Mouse (Mus musculus) frontal cortex, postnatal 10 days (tissue): Measurements from ENCODE around the gene Usp49.
A peak's percentile ranks its signal among the peaks of the same experiment; 100 is the strongest.
"Not testable (repeated sequence)": the region's sequence is repeated elsewhere in the genome, so short reads cannot be mapped to it uniquely, and the experiment has no call there.

Experiments used
- DNase-seq, 2 experiments: peaks; one replicate each; pipeline ENCODE4 v3.0.0; 2022; ENCODE audit warnings: low spot score in 2 of 2, mixed read lengths in 1 of 2

The Usp49 gene

DNA sequence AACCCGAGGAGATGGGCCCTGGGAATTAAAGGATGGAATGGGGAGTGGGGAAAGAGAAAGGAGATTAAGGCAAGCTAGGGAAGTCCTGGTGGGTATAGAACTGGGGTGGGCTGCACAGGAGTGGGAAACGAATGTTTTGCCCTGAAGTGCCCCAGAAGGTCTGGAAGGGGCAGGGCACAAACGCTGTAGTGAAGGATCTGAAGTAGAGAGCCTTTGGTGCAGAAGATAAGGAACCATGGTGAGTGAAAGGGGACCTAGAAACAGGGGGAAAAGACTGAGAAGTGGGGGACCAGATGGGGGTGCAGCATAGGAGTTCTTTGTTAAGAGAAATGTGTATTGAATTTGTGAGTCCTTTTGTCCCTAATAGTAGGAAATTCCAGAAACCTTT, at the start of gene Usp49:
Gene Usp49 (plus strand): TSS at position 13 of the 388 bp plus-strand sequence.
- DNase-seq = no peak

DNA sequence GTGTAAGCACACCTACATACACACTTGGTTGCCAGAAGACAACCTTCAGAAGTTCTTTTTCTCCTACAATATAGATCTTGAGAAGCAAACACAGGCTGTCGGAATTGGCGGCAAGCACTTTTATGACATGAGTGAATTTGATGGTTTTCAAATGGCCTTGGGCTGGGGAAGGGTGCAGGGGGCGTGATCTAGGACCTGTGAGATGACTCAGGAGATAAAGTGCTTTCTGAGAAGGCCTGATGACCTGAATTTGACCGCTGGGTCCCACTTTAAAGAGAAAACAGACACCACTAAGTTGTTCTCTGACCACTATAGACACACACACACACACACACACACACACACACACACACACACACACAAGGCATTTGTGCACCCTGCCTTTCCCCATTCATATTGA, 49.5 kb upstream of the Usp49 start:
- DNase-seq = no peak

DNA sequence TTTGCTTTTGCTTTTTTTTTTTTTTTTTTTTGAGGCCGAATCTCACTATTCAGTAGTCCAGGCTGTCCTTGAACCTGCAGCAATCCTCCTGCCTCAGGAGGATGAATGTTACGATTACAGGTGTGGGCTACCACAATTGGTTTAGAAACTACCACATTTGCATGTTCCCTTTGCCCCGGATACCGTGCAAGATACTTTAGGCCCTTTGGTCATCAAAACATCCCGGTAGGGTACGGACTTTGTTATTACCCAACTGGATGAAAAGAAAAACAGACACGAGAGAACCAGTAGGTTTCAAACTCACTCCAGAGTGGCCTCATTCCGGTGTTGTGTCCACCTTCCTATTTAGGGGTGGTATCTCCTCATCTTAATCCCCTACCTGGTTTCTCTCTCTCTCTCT, 42.0 kb upstream of the Usp49 start:
- no peak for DNase-seq

DNA sequence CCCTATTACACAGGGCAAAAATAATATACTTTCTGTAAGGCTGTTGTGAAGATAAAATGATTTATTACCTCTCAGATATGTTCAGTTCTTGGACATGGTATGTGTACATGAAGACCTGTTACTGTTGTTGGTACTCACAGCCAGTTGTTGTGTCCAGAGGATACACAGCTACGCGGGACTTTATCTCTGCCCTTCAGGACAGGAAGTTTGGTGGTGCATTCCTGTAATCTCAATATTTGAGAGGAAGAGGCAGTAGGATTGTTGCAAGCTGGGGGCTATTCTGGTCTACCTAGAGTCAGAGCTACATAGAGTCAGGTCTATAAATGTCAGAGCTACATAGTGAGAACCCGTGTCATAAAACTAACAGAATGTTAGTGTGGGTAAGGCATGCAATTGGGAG, 39.4 kb upstream of the Usp49 start:
- DNase-seq = no peak

DNA sequence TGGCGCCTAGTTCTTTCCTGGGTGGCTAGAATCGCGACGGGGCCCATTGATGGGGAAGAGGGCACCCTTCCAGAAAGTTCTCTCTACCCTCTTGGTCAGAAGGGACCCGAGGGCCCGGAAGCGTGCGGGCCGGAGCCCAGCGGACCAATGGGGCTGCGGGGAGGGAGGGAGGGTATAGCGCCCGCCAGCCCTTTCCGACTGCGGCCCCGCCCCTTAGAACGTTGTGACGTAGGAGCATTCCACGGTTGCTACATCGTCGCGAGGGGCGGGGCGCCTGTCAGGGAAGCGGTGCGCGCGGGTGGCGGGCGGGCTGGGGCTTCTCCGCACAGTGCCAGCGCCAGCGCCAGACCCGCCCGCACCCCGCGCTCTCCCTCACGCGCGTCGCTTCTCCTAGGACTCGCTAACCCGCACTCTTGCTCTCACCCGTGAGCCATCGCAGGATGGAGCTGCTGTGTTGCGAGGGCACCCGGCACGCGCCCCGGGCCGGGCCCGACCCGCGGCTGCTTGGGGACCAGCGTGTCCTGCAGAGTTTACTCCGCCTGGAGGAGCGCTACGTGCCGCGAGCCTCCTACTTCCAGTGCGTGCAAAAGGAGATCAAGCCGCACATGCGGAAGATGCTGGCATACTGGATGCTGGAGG, 37.2 kb upstream of the Usp49 start:
- peak; percentile 78 to 89 for DNase-seq

DNA sequence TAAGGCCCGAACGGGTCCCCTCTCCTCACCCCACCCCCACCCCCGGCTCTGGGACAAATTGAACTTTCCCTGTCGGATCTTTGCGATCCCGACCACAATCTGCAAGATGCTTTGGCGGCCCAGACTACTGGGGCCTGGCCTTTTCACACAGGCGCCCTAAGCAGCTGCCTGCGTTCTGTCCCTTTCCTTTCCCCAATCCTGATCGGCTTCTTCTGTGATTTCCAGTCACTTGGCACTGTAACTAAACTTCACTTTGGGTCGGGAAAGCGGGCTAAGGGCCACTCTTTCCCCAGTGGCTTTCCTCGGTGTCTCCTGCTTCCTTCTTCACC, 36.7 kb upstream of the Usp49 start:
- DNase-seq = no peak

DNA sequence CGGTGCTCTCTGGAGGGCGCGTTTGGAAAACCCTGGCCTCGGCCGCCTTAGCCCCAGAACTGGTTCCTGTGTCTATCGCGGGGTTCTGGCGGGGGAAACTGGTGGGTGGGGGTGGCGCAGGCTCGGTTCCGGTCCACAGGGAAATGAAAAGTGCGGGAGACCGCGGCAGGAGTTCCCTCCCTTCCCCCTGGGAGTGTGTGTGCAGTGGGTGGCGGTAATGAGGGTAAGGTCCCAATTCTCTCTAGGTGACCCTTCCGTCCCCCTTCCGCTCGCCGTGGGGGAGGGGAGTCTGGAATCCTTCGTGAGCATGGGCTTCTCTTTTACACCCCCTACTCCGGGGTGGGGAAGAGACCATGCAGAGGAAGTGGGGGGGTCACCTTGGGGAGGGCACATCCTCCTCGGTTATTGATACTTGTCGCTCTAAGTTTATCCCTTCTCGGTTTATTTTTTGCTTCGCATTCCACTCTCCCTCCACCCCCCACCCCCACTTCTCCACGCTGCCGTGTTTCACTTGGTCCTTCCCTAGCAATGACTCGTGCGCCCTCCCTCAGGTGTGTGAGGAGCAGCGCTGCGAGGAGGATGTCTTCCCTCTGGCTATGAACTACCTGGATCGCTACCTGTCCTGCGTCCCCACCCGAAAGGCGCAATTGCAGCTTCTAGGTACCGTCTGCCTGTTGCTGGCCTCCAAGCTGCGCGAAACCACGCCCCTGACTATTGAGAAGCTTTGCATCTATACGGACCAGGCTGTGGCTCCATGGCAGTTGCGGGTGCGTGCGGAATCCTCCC, 36.1 kb upstream of the Usp49 start:
- DNase-seq = peak; percentile 47 to 50

DNA sequence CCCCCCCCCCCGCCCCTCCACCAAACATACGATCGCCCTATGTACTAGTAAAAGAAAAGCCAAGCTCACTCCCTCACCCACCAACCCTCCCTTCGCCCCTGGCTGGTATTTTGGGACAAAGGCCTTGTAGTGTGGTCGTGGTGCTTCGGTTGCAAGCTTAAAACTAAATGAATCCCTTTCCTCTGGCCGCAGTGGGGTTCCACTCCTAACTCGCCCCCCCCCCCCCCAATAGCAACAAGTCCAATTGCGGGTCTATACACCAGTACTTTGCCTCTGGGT, 35.6 kb upstream of the Usp49 start:
- DNase-seq = no peak

DNA sequence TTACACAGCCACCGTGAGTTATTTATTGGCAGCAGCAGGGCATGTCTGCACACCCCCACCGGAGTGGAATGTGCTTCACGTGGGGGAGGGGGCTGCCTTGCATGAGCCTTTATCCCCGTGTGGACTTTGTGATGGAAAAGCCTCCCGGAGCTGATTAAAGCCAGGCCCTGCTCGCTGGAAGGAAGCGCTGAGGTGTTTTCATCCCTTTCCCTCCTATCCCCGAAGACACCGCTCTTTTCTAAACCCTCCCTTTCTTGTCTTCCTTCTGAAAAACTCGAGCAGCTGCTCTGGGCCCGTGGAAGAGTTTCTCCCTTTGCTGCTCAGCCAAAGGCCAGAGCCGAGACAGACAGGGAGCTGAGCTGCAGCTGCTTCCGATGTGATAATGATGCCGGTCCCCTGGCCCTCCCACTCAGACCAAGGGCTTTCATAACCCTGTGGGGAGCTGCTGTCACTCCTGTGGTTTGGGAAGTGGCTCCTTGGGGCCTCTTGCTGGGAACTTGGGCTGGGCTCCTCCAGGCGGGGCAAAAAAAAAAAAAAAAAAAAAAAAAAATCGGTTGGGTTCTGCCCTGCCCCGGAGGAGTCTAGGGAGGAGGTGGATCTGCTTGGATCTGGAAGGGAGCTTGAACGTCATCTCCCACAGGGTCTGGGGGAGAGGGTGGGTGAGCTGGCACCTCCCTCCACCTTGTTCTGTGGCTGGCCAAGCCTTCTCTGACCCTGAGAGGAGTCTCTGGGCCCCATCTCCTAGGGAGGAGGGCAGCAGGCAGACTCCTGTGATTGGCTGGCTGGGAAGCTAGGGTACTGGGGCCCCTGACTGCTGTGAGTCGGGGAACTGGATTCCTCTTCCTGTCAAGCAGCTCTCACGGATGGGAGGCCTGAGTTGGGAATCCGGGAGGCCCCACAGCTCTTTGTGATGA, 35.0 kb upstream of the Usp49 start:
- no peak for DNase-seq

DNA sequence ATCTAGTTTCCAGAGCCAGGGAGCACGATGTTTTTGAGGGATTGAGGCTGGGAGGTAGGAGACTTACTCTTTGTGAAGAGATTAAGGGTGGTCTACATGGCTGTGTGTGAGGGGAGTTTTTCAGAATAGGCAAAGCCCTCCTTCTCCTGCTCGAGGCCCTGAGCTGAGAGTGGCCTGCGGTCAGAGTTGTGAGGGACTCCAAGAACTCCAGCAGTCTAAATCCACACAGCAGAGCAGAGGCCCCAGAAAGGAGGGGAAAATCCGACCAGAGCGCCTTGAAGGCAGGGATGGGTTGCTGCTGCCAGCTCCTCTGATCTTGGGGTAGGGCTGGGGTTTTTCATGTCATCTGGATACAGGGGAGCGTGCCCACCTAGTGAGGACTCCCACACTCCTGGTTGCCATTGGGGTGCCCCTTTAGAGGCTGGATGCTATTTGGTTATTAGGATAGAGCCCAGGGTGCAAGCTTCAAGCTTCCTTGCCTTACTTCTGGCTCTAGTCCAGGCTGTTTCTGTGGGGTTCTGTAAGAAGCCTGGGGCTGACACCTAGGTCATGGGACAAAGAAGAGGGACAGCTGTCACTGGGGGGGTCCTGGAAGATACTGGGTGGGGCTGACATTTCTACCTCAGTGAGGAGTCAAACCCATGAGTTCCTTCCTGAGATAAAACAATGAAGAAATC, 34.2 kb upstream of the Usp49 start:
- no peak for DNase-seq

DNA sequence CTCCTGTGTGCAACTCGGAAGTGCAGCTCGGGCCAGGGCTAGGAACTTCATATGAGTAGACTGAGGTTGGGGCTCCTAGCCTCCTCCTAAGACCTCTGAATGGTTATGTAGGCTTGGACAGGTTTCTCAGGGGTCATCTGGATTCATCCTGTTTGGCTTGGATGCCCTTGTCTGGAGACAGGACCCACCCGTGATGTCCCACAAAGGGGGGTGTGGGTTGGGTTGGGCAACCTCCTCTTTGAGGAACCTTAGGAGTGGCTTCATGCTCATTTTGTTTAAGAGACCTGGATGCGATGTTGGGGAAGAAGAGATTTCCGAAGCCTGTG, 33.7 kb upstream of the Usp49 start:
- no peak for DNase-seq

DNA sequence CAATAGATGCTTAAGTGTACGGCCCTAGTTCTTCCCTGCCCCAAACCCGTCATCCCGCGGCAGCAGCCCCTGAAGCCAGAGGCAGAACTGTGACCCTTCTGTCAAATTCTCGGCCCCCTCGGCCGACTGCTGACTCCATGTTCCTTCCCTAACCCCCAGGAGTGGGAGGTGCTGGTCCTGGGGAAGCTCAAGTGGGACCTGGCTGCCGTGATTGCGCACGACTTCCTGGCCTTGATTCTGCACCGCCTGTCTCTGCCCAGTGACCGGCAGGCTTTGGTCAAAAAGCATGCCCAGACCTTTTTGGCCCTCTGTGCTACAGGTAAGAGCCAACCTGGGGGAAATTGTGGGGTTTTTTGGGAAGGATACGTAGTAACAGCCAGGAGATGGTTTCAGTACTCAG, 33.2 kb upstream of the Usp49 start:
- no peak for DNase-seq

DNA sequence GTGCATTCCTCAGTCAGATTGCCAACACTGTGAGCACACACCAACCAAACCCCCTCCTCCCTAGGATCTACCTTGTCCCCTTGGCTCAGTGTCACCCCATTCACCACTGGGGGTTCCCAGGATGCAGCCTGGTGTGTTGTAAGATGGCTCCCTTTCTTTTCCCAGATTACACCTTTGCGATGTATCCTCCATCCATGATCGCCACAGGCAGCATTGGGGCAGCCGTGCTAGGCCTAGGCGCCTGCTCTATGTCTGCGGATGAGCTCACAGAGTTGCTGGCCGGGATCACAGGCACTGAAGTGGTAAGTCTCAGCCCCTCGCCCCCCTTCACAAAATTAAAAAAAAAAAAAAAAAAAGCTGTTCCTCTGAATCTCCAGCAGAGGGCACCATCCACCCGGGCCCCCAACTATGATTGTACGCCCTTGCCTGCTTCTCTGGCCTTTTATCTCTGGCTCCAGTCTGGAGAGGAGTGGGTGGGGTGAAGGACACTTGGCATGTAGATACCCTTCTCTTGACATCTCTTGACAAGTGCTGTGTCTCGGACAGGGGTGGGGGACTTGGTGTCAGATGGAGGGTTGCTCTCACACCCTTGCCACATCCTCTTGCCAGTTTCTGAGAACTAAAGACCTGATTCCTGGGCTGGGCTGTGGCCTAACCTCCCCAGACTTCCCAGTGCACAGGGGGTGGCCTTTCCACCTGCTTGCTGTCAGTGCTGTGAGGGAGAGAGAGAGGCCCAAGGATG, 32.5 kb upstream of the Usp49 start:
- peak in 1 of 2 experiments; percentile 28 for DNase-seq

DNA sequence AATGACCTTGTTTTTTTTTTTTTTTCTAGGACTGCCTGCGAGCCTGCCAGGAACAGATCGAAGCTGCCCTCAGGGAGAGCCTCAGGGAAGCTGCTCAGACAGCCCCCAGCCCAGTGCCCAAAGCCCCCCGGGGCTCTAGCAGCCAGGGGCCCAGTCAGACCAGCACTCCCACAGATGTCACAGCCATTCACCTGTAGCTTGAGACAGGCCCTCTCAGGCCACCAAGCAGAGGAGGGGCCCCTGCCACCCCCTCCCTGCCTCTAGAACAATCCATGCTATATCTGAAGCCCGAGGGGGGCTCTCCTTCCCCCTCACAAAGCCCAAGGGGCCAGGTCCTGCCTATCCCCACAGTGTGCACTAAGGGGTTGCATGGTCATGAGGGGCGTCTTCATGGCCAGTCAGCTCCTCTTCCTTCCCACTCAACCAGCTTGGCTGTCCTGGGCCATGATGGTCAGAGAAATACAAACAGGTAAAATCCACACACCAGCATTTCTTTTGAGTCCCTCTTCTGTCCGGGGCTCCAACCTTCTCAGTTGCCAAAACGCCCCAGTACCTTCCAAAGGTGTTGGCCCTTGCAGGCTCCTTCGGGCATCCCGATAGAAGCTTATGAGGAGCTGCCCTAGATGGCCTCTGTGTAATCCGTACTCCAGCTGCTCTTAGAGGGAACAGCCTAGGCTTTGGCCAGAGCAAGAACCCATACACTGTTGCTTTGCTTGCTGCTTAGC, 31.7 kb upstream of the Usp49 start:
- not testable (repeated sequence) for DNase-seq

DNA sequence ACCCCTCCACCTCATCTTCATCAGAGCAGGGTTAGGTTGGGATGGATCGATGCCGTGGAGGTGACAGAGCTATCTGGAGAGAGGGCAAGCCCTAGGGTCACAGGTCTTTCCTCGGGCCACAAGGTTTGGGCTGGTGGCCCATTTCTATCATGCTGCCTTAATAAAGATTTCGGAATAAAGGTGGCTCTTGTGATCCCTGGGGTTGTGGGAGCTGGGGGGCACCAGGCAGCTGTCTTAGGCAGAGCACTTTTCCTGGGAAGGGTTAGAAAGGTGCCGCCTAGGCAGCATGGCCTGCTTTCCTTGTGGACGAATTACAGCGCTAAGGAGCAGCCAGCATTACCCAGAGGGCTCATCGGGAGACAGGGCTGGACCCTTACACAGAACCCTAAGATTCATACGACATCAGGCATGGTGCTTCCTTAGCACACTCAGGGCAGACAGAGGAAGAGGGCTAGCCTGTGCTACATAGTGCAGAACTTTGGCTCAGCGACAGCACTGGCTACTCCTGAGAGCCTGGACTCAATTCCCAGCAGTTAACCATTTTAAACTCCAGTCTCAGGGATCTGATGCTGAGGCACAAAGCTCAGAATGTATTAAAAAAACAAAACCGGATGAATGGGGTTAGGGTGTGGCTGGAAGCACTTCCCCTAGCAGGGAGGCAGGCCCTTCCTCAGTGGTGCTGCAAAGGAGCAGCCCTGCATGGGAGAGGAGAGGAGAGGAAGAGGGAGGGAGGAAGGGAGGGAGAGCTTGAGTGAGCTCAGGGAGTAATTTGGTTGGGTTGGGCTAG, 30.8 kb upstream of the Usp49 start:
- DNase-seq = no peak

DNA sequence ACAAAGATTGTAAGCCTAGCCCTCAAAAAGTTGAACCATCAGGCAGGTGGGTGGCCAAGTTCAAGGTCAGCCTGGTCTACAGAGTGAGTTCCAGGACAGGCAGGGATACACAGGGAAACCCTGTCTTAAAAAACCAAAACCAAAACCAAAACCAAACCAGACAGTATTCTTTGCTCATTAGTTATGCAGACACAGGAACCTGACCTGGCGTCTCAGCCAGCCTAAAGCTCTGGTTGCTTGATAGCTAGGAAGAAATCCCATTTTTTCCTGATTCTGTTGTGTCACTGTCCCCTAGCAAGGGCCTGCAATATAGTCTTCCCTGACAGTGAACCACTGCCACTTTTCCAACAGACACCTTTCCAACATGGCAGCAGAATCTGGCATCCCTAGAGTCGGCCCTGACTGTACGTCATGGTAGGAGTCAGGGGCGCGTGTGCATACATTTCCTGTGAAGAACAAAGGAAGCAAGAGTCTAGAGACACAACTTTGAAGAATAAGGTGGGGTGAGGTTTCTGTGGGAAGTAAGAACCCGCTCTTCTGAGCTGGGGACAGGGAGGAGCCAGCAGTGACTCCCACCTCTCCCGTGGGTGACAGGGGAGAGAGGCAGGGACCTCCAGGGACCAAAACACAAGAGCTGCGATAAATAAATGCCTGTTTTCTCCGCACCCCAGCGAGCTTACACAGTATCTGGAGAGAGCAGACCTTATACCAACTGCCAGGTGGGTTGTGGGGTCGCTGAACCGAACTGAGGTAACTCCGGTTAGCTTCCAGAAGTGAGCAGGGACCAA, 29.7 kb upstream of the Usp49 start:
- no peak for DNase-seq

DNA sequence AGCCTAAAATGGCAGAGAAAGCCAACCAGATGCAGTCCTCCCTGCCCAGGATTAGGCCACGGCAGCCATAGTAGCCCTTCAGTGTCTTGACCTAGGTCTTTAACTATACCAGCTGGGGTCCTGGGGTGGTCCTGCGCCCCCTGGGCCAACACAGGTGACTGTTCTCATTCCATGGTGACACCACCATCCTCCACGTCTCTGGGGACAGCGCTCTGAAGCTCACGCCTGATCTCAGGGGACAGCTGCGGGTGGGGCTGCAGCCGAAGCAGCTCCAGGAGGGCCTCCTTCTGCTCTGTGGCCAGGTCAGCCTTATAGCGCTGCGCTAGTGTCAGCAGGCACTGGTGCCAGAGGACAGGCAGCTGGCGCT, 29.1 kb upstream of the Usp49 start:
- DNase-seq = no peak

DNA sequence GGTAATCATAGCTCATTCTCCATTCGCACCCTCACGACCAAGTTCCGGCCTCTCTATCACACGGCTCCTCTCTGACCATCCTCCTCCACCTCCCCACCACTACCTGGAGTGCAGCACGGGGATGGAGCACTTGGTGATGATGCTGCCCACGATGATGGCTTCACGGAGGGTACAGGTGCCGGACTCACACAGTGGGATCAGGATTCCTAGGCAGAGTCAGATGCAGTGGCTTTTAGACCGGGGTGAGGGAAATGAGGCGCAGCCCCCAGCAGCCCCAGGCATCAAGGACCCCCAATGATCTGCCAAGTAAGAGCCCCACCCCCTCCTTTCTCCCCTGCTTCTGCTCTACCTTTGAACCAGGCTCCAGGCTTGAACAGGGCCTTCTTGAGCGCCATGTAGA, 28.2 kb upstream of the Usp49 start:
- DNase-seq = no peak

DNA sequence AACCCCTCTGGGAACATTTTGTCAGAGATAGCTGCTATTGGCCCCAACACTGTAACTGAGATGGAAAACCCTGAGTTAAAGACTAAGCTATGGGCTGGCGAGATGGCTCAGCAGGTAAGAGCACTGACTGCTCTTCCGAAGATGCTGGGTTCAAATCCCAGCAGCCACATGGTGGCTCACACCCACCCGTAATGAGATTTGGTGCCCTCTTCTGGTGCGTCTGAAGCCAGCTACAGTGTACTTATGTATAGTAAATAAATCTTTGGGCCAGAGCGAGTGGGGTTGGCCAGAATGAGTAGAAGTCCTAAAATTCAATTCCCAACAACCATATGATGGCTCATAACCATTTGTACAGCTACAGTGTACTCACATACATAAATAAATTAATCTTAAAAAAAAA, 24.3 kb upstream of the Usp49 start:
- DNase-seq = no peak

DNA sequence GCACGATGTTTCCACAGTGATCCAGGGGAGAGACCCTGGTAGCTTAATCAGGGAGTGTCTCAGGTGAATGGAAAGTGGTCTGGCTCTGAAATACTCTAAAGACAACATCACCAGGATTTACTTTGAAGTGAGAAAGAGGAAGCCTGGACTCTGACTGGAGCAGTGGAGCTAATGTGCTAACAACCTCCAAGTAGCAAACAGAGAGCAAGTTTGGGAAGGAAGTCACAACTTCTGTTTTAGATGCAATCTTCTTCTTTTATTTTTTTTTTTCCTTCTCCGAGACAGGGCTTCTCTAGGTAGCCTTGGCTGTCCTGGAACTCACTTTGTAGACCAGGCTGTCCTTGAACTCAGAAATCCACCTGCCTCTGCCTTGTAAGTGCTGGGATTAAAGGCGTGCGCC, 21.3 kb upstream of the Usp49 start:
- no peak for DNase-seq
